Mouse (Mus musculus) right cerebral cortex, postnatal 14 days (tissue): ENCODE data around the gene Pom121l2.
A peak's percentile ranks its signal among the peaks of the same experiment; 100 is the strongest.

ENCODE experiments used
- DNase-seq: peaks from one replicate; pipeline ENCODE4 v3.0.0; 2022

Pom121l2 gene

DNA sequence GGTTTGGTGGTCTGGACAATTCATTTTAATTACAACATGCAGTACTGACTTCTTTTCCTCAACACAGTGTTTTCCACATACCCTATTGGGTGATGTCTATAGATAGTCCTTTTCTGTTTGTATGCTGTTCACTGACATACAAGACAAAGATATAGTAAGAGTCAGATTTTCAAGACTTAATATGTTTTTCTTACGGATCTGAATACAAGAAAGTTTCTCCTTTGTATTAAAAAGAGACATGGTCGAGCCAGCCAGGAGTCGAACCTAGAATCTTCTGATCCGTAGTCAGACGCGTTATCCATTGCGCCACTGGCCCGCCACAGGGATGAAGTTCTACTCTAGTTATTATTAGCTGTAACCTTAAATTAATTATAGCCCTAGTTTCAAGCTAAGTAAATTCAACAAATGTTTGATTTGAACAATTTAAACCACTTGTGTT lies 39.9 kb downstream of the Pom121l2 start:
- DNase-seq = peak; percentile 39

DNA sequence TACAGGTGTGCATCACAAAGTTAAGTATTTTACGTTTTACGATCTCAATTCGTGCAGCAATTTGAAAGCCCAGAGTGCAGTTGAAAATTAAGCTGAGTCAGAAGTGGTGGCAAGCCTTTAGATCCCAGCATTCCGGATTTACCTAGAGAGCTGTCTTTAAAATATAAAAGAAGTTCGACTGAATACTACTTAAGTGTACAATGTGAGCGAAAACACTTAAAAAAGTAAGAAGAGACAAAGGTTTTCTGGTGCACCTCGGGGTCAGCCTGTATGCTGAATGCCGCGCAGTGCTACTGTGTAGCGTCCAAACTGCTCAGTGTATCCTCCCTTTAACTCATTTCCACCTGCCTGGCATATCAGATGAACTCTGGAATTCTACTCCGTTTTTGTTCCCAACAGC lies 40.6 kb downstream of the Pom121l2 start:
- DNase-seq = no peak

DNA sequence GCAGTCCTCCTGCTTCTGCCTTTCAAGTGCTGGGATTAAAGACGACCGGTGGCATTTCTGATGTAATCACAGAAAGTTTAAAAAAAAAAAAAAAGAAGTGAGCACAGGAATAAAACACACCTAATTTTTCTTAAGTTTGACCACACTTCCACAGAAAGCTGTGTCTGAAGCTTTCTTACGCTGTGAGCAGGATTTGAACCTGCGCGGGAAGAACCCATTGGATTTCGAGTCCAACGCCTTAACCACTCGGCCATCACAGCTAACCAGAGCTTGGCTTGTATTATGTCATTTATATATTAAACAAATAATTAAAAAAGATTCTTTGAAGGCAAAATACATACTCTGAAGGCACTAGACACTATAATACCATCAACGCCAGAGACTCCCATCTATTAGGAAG lies 41.2 kb downstream of the Pom121l2 start:
- peak; percentile 64 for DNase-seq

DNA sequence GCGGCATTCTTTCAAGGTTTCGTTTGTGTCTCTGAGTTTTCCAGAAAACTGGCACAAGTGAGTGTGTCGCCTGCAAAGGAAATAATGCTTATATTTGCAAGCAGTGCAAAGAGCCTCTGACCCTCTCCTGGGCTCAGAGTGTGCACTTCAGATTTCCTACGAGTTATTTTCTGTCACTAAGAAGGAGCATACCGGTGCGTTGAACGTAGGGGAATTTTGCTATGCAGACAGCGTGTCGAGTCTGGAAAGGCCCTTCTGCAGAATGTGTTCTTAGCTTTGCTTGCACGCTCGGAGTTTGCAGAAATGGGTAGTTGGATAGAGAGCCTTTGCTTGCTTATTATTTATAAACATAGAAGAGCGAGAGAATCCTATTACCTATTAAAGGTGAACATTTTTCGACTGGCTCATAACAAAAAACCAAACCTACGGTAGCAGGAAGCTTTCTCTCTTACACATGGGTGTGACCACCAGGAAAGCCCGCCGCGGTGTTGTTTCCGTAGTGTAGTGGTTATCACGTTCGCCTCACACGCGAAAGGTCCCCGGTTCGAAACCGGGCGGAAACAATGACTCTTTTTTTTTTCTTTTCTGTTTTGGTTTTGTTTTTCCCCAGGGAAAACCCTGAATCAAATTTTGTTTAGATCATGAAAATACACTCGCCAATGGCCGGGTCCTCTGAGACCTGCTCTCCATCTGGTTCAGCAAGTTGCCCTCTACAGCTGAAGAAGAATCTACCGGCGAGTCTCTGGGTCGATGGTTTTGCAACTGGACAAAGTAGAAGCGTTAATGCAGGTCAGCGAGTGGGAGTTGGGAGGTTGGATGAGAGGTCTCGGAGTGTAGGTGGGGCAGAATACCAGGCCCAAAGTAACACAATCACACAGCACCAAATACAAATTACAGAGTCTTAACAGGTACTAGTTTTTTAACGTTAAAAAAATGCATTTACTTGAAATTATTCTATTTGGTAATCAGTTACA lies 45.4 kb downstream of the Pom121l2 start:
- peak; percentile 81 for DNase-seq

DNA sequence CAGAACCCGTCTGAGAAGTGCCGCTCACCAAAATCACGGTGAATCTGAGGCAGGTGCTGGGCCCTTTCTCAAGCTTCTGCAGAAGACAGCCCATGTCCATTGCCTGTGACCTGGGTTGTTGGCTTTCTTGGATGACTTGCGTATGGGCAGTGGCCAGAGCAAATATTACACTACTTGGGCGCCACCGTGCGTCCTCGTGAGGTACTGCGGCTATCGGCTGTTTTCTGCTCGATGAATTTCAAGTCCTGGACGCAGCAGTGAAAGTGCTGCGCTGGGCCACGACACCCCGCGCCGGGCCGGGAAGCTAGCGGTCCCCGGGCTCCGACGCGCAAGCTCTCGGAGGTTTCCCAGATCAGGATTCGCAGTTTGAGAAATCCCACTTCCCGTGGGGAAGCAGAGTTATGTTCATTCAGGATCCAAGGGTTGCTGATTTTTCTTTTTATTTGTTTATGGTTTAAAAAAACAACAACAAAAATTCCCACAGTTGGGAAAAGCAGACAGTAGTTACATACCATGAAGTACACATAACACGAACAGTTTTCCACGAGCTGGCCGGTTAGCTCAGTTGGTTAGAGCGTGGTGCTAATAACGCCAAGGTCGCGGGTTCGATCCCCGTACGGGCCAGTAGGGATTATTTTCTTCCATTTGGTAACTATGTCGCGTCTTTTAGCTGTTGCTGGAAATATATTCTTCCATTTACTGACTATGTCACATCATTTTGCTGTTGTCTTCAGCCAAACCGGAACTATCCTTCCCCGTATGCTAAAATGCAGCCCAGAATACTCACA lies 47.9 kb downstream of the Pom121l2 start:
- DNase-seq = peak; percentile 83

DNA sequence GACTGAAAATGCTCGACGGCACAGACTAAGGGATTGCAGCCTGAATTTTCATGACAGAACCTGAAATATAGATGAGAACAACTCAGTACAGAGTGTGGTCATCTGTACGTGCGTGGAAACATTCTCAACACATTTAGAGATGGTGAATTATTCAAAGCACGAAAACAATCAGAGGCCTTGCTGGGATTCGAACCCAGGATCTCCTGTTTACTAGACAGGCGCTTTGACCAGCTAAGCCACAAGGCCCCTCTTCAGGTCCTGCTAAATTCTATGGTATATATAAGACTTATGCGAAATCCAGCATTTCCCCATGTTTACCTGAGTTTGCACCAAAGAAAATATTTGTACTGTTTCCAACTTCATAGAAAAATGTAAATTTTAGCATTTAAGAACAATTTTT lies 48.9 kb downstream of the Pom121l2 start:
- DNase-seq = no peak

DNA sequence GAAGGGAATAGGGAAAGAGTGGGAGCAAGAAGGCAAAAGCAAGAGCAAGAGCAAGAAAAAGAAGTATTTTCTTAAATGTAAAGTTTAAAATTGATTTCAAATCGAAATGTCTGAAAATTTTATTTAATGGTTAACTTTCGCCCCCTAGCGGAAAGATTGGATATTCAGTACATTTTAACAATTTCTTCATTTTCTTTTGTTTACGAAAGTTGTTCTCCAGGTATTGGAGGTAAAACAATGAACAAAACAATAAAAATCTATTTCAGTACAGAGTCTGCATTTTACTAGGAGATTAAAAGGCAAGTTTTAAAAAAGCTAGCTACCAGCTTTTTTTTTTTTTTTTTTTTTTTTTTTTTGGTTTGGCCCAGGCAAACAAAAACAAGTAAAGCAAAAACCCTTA lies 49.5 kb downstream of the Pom121l2 start:
- no peak for DNase-seq

DNA sequence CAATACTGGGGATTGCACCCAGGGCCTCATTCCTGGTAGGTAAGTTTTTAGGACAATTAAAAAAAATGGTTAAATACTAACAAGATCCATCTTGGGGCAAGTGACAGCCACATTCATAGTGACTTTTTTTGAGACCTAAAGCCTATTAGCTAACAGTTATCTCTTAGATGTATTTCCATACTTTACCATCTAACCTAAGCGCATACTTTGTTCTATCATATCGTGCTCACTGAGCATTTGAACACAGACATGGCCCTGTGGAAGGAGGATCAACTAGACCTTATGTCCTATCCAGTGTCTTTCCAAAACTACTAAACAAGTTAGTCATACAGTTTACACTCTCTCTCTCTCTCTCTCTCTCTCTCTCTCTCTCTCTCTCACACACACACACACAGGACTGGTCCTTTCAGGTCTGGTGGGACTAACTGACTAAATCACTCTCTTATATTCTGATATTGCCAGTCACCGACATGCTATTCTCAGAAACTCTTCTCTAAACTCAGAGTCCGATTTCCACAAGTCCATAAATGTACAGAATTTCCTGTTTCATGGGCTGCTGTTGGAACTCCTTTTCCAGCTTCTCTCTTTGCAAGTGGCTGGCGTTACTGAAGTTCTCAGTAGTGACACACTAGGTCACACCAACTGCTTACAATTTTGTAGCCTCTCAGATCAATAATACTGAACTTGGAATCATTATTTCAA lies 52.9 kb downstream of the Pom121l2 start:
- no peak for DNase-seq

DNA sequence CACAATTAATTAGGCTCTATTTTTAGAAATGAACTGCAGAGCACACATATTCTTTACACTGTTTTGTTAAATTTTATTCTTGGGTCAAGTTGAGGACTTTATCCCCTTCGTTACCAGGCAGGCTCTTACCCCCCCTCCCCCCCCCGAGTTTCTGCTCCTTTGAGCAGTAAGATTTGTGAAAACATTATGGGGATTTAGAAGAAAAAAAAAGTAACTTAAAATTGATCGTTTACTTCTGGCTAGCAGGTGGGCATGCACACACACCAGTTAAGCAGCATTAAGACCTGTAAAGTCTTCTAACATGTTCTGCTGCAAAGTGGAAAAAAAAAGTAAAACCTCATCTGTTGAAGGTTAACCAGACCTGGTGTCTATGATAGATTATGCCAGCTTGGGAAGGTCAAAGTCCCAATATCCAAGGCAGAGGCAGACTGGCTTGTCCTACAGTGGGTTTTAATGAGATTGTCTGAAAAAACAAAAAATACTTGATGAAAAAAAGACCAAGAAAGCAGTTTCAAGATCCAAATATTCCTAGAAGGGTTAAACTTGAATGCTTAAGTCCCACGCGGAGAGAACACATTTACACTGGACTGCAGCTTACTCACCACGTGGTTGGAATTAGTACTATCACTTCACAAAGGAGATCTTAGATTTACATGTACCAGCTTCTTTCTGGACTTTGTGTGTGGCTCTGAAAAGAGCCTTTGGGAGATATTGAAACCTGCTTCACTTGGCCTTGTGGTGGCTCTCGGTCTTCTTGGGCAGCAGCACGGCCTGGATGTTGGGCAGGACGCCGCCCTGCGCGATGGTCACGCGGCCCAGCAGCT lies 53.7 kb downstream of the Pom121l2 start:
- DNase-seq = no peak

DNA sequence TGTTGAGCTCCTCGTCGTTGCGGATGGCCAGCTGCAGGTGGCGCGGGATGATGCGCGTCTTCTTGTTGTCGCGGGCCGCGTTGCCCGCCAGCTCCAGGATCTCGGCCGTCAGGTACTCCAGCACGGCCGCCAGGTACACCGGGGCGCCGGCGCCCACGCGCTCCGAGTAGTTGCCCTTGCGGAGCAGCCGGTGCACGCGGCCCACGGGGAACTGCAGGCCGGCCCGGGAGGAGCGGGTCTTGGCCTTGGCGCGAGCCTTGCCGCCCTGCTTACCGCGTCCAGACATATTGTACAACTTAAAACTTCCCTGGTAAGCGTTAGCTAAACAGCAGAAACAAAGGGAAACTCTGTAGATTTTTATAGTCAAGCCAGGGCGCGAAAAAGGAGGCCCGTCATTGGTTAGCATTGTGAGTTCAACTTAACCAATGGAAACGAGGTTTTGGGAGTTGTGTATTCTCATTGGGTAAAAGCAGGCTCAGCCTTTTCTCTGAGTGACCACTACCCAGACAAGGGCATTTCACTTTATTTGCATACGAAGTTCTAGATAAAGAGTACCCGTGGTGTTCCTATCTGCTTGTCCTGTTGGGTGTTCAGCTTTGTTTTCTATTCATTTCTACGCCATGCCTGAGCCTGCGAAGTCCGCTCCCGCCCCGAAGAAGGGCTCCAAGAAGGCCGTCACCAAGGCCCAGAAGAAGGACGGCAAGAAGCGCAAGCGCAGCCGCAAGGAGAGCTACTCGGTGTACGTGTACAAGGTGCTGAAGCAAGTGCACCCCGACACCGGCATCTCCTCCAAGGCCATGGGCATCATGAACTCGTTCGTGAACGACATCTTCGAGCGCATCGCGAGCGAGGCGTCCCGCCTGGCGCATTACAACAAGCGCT lies 54.5 kb downstream of the Pom121l2 start, which contains the start of the genes Hist1h2ah and Hist1h2bk:
TSS of gene Hist1h2ah (minus strand) at position 302 of the 882 bp plus-strand sequence.
TSS of gene Hist1h2bk (plus strand) at position 604 of the 882 bp plus-strand sequence.
- DNase-seq = peak; percentile 66

DNA sequence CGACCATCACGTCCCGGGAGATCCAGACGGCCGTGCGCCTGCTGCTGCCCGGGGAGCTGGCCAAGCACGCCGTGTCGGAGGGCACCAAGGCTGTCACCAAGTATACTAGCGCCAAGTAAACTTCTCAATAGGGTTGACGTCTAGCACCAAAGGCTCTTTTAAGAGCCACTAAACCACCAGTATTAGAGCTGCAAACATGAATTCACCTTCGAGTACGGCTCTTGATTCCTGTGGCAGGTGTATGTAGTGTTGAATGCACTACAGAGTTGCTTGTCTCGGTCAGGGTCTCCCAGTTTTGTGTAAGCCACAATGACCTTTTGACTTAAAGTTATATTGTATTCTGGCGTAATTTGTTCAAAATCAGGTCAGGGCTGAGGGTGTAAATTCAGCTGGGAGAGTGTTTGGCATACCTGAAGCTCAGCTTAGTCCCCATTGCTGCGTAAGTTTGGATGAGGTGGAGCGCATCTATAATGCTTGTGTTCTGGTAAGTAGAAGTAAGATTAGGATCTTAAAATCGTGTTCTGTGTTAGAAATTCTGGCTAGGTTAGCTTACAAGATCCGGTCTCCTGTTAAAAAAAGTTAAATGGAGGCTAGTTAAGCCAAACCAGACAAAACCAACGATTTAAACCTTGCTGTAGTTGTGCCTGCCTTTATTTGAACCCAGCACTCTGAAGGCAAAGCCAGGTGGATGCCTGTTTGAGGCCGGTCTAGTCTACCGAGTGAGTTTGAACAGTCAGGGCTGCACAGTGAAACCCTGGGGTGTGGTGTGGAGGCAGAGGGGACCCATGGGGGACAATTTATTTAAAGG lies 55.4 kb downstream of the Pom121l2 start:
- DNase-seq = no peak

DNA sequence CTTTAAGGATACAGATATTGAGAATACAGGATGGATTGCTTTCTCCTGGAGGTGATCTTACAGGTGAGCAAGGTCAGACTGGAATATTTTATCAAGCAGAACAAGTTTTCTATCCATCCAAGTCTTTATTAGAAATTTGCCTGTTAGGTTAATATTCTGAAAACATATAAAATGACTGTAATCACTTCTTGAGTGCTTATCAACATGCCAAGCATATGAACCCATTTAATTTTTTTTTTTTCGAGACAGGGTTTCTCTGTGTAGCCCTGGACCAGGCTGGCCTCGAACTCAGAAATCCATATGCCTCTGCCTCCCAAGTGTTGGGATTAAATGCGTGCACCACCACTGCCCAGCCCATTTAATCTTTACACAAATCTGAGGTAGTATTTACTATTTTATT lies 56.0 kb downstream of the Pom121l2 start:
- no peak for DNase-seq

DNA sequence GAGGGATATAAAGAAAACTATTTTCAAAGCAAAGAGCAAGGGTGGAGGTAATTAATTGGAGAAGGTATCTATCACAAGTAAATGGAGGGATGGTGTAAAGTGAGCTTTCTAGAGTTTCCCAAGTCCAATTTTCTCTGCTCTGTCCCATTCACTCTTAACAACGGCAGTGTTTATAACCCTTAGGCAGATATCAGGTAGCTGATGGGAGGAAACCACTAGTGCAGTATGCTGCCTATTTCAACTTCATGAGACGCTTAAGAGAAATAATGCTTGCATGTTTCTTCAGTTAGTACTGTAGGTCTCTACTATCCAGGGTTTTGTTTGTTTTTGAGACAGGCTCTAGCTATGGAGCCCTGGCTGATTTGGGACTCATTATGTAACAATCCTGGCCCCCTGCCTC lies 56.4 kb downstream of the Pom121l2 start:
- DNase-seq = no peak
